Mouse (Mus musculus) cortical plate, adult 2 months (tissue): ENCODE data around the gene Arrdc5.

Experiments used
- CTCF ChIP-seq: fragments of 200-500 bp; IDR thresholded peaks from 2 replicates; pipeline ENCODE4 v1.5.1; 2011; ENCODE audit warnings: mild to moderate bottlenecking, control low read depth, low read length; ENCODE audit not compliant: insufficient read depth; ENCODE audit errors: extremely low read depth
- POLR2A ChIP-seq: fragments of 200-500 bp; IDR thresholded peaks from 2 replicates; pipeline ENCODE4 v1.6.1; 2011; ENCODE audit warnings: mild to moderate bottlenecking, low read length, control low read depth; ENCODE audit not compliant: insufficient read depth; ENCODE audit errors: extremely low read depth

- TF ChIP-seq CTCF (no peak), POLR2A (0 out of 2 replicates have a peak, but pooled peaks have one; percentile 7)
These were observed 33.8 kb downstream of the Arrdc5 start for GRCm38 (mm10) chr17:56266271-56266670.
